Mouse (Mus musculus): ENCODE measurements around the gene 1700047I17Rik2. TPM values are rescaled to one million over a fixed set of nuclear protein-coding genes. Genes with fewer than 3 reads are reported as not detected.
"Not testable (repeated sequence)": the region's sequence is repeated elsewhere in the genome, so short reads cannot be mapped to it uniquely, and the experiment has no call there.

Gene 1700047I17Rik2
- total RNA-seq (2021) = not detected
- long read RNA-seq, experiment 1, transcript 1700047I17Rik2-201 (5 exons, 3,863 nt) = major isoform, 27 of 35 reads
- long read RNA-seq, experiment 1, partial matches to known transcripts = 0 of 35 reads
- long read RNA-seq, experiment 1, other reads (novel, unspliced or antisense) = 8 of 35 reads
- long read RNA-seq, experiment 2, transcript 1700047I17Rik2-201 (5 exons, 3,863 nt) = major isoform, 16 of 24 reads
- long read RNA-seq, experiment 2, partial matches to known transcripts = 2 of 24 reads
- long read RNA-seq, experiment 2, other reads (novel, unspliced or antisense) = 6 of 24 reads

GRCm38 (mm10) chr12:55199306-55199705 is at the start of gene 1700047I17Rik2:
1700047I17Rik2 (plus strand) TSS chr12:55199592.
- not testable (repeated sequence) for DNase-seq (ENCODE audit: low spot score in 2 of 2)

- DNase-seq (ENCODE audit: low spot score in 2 of 2) = not testable (repeated sequence)
Observed at GRCm38 (mm10) chr12:55154559-55155448, 44.6 kb upstream of the 1700047I17Rik2 start, which contains the start of gene Srp54b. Srp54b (plus strand) TSS chr12:55155104.

GRCm38 (mm10) chr12:55155449-55155783 is 44.0 kb upstream of the 1700047I17Rik2 start:
- DNase-seq (ENCODE audit: low spot score in 2 of 2) = not testable (repeated sequence)

- not testable (repeated sequence) for DNase-seq (ENCODE audit: low spot score in 2 of 2)
Observed at GRCm38 (mm10) chr12:55167034-55167557, 32.3 kb upstream of the 1700047I17Rik2 start.

- DNase-seq (ENCODE audit: low spot score in 2 of 2) = not testable (repeated sequence)
Observed at GRCm38 (mm10) chr12:55187686-55188085, 11.7 kb upstream of the 1700047I17Rik2 start.

GRCm38 (mm10) chr12:55189127-55189526 is 10.3 kb upstream of the 1700047I17Rik2 start:
- DNase-seq (ENCODE audit: low spot score in 2 of 2) = not testable (repeated sequence)

DNA sequence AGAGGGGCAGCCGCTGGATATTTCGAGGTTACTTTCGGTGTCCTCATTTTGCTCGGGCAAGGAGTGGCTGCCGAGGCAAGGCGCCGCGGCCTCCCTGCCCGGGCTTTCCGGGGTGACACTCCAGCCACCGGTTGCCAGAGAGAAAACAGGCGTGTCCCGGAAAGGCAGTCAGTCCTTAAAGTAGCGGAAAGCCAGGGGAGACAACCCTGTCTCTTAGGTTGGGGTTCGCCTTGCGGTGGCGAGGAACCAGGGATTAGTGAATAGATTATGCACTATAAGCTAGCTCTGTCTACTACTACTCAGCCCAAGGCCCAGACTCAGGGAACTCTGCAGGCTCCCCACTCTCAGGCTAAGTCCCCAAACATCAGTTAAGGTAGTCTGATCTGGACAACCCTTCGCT is 407 bp downstream of the 1700047I17Rik2 start:
- DNase-seq (ENCODE audit: low spot score in 2 of 2) = not testable (repeated sequence)

DNA sequence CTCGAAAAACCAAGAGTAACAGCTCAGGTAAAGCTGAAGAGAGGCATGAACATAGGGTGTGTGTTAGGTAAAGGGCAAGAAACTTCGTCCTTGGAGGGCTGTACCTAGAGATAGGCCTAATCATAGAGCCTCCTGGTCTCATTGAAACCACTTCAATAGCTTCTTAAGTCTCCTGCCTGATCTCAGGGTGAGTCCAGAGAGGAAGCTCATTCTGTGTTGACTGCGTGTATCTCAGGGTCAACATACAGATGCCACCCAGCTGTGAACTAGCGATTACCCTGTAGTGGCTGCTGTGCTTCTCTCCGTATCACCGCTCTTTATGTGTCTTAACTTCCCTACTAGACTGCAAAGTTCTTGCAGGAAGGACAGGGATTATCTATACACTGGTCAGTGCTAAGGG is 13.6 kb downstream of the 1700047I17Rik2 start:
- not testable (repeated sequence) for DNase-seq (ENCODE audit: low spot score in 2 of 2)

DNA sequence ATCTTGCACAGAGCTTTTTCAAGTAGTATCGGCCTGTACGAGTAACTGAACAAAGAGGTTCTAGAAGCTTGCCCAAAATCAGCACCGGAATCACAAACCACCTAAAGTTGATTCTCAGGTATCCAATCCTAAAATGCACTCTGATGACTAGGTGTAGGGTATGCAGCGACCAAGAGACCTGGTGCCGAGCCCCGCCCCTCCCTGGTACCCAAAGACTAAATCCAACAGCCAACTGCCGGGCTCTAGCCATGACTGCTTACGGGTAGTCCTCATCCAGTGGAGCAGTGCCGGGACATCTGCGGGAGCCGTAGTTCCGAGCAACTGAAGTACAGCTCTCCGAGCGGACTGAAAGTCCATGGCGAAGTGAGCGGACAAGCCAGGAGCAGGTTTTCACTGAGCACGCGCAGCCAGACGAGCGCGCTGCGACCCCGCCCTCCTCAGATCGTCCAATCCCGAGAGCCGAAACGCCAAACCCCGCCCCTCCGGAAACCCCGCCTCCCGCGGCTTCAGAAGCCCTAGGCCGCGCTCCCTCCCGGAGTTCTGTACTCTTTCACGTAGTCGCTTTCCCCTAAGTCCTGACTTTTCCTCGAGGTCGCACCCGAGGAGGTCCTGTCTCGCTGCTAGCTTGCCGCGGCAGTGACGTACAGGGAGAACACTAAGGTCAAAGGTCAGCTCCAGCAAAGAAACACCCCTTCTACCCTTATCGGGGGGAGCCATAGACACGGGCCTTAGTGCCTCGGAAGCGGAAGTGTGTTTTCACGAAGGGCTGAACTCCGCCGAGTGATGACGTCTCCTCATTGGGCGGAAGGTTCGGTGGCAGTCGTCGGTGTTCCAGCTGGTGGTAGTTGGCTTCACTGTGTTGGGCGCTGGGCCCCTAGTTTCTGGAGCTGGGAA is 30.5 kb downstream of the 1700047I17Rik2 start, which contains the start of gene Srp54c:
TSS of gene Srp54c (plus strand) at position 543 of the 894 bp plus-strand sequence.
- DNase-seq (ENCODE audit: low spot score in 2 of 2) = not testable (repeated sequence)

DNA sequence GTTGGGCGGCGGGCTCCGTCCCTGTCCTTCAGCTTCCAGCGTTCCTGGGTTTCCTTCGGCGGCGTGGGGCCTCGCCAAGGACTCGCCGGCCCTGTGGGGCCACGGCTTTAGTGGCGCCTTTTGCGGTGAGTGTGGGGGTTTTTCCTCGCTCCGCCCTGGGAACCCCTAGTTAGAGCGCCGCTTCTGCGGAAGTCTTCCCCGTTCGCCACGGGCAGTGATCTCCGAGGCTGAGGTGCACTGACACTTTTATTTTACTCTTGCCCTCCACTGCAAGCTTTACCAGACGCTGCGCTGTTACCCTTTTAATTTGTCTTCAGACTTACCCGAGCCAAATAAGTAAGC is 31.1 kb downstream of the 1700047I17Rik2 start:
- not testable (repeated sequence) for DNase-seq (ENCODE audit: low spot score in 2 of 2)

- not testable (repeated sequence) for DNase-seq (ENCODE audit: low spot score in 2 of 2)
Observed at GRCm38 (mm10) chr12:55242243-55242642, 42.9 kb downstream of the 1700047I17Rik2 start.

- not testable (repeated sequence) for DNase-seq (ENCODE audit: low spot score in 2 of 2)
Observed at GRCm38 (mm10) chr12:55261950-55262349, 62.6 kb downstream of the 1700047I17Rik2 start.

GRCm38 (mm10) chr12:55263385-55263784 is 64.0 kb downstream of the 1700047I17Rik2 start:
- not testable (repeated sequence) for DNase-seq (ENCODE audit: low spot score in 2 of 2)

Other genes with a start within 250 kb of the 1700047I17Rik2 start
- not detected for gene Gm20403, start 213.1 kb upstream of the 1700047I17Rik2 start, total RNA-seq (2021)
- 1 to 10 TPM; 5.2 to 5.5 TPM for gene Baz1a, start 185.2 kb upstream of the 1700047I17Rik2 start, total RNA-seq (2021)
- gene 2700097O09Rik, start 119.5 kb upstream of the 1700047I17Rik2 start, total RNA-seq (2021) = 1 to 10 TPM; 8.2 to 8.8 TPM
- gene Srp54a, start 119.3 kb upstream of the 1700047I17Rik2 start, total RNA-seq (2021) = 10 to 100 TPM; 86.8 to 98.7 TPM
- 10 to 100 TPM; 17.5 to 18.4 TPM for gene Fam177a, start 75.1 kb upstream of the 1700047I17Rik2 start, total RNA-seq (2021)
- gene Srp54b, start 44.5 kb upstream of the 1700047I17Rik2 start, total RNA-seq (2021) = 10 to 100 TPM; 49.5 to 58.1 TPM
- 10 to 100 TPM; 32.7 to 34.1 TPM for gene Srp54c, start 30.6 kb downstream of the 1700047I17Rik2 start, total RNA-seq (2021)
- 1 to 10 TPM; 7.2 to 7.4 TPM for gene 1110008L16Rik, start 100.0 kb downstream of the 1700047I17Rik2 start, total RNA-seq (2021)
- gene Ppp2r3c, start 103.4 kb downstream of the 1700047I17Rik2 start, total RNA-seq (2021) = 10 to 100 TPM; 11.4 to 13.9 TPM
- gene Psma6, start 184.6 kb downstream of the 1700047I17Rik2 start, total RNA-seq (2021) = 100 to 1,000 TPM; 144 to 145 TPM

Measured in left cerebral cortex, adult 18-20 months (tissue).